Mouse (Mus musculus) urinary bladder, postnatal 36 days (tissue): ENCODE measurements around the gene Micall1.
A peak's percentile ranks its signal among the peaks of the same experiment; 100 is the strongest.

Experiments
- DNase-seq, 2 experiments: peaks; one replicate each; pipeline ENCODE4 v3.0.0; 2022; ENCODE audit warnings: low spot score in 2 of 2, mixed read lengths in 1 of 2

The Micall1 gene

DNA sequence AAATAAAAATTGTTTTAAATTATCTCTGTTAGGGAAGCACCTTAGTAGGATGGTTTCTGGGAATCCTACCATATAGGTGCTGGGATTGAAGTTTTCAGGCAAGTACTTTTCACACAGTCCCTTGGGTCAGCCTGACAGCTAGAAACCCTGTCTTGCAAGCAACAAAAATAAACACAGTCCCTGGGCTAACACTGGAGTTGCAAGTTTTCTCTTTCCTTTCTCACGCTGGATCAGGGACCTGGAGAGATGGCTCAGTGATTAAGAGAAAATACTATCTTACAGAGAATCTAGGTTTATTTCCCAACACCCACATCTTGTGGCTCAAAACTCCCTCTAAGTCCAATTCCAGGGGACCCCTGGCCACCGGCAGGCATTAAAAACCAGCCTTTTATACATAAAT lies 11.6 kb upstream of the Micall1 start:
- DNase-seq = no peak

GRCm38 (mm10) chr15:79097611-79098025 lies 11.1 kb upstream of the Micall1 start:
- peak; percentile 71 to 83 for DNase-seq

GRCm38 (mm10) chr15:79098220-79098619 lies 10.5 kb upstream of the Micall1 start:
- DNase-seq = peak in 1 of 2 experiments; percentile 24

- DNase-seq = no peak
These were observed 9.8 kb upstream of the Micall1 start for GRCm38 (mm10) chr15:79098868-79099267.

DNA sequence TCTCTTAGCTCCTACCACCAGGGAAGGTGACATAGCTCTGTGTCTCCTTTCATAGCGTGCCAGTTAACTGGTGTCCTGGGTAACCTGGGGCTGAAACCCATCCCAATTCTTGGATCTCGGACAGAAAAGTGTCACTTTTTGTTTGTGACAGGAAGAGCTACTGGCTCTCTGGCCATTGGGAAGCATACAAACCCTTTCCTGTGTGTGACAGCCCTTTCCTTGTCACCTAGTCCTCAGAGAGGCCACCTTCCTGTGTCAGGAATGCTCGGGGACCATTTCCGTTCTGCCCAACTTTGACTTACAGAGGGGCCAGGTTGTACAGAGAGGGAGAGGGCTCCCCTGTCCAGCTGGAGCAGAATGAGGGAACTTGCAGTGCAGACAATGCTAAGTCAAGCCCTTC lies 9.2 kb upstream of the Micall1 start:
- DNase-seq = no peak

DNA sequence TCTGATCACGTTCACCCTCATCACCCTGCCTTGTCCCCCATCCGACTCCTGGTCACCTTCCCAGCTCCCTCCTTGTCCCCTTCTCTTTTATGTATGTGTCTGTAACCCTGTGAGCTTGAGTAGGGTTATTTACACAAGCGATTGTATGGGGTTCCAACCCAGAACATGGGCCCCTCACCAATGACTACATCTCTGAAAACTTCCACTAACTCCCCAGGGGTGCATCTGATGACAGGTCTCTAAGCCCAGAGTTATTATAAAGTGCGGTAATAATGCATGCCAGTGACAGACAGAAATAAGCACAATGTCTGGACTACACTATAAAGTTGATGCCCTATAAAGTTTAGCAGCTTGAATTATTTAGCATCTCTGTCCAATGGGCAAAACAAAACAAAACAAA lies 8.3 kb upstream of the Micall1 start:
- DNase-seq = no peak

DNA sequence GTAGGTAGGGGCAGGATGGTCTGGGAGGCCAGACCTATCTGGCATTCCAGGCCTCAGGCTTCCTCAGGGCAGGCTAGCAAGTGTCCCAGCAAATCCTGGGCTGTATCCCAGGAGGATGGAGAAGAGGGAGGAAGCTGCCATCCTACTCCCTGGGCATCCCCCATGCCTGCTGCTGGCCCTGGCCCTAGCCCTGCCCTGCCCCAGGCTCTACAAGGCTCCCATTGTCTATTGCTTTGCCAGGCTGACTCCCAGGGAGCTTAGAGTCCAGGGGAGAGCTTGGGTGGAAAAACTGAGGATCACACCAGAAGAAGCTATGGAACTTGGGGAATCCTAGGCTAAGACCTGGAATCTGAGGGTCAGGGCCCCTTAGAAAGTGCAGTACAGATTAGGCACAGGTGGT lies 7.2 kb upstream of the Micall1 start:
- no peak for DNase-seq

DNA sequence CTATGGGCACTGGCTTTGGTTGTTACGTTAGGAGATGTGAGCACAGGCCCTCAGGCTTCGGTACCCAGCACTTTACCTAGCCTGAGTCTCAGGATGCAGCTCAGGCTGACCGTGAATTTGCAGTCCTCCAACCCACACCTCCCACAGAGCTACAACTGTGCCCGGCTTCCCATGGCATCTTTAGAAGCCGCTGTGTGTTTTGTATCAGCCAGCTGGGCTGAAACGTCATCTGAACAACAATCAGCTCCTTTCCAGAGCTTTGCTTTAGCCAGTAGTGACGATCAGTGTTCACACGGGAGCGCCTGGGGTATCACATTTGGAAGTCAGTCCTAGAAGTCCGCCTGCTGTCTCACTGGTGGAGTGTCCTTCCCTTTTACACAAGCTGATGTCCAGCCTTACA lies 5.4 kb upstream of the Micall1 start:
- no peak for DNase-seq

GRCm38 (mm10) chr15:79105804-79106203 lies 2.9 kb upstream of the Micall1 start:
- no peak for DNase-seq

GRCm38 (mm10) chr15:79107966-79108365 lies 732 bp upstream of the Micall1 start:
- DNase-seq = no peak

DNA sequence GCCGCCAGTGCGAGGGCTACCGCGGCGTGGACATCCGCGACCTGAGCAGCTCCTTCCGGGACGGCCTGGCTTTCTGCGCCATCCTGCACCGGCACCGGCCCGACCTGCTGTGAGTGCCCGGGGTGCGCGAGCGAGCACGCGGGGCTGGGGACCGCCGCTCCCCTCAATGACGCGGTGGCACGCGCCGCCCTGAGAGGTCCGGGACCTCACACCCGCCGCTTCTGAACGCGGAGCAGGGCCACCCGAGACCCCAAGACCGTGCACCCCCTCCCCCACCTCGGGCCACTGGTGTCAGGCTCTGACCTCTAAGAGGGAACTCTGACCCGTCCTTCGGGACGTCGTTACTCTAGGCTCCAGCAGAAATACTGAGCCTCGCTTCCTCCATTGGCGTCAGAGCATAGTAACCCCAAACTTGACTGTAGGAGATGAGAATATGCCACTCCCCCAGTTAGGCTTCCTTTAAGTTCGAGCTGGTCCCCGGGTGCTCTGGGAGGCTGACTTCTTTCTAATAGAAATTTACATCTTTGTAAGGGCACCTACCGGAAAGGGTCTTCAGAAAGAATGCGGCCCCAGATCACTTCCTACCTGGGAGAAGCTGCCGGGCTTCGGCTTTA lies 730 bp downstream of the Micall1 start:
- DNase-seq = no peak

GRCm38 (mm10) chr15:79110031-79110430 lies 1.3 kb downstream of the Micall1 start:
- no peak for DNase-seq

- DNase-seq = no peak
These were observed 1.8 kb downstream of the Micall1 start for GRCm38 (mm10) chr15:79110528-79110927.

- no peak for DNase-seq
These were observed 3.1 kb downstream of the Micall1 start for GRCm38 (mm10) chr15:79111774-79112173.

GRCm38 (mm10) chr15:79115276-79115675 lies 6.6 kb downstream of the Micall1 start:
- no peak for DNase-seq

GRCm38 (mm10) chr15:79119491-79119890 lies 10.8 kb downstream of the Micall1 start:
- DNase-seq = no peak

- DNase-seq = no peak
These were observed 13.4 kb downstream of the Micall1 start for GRCm38 (mm10) chr15:79122119-79122518.

DNA sequence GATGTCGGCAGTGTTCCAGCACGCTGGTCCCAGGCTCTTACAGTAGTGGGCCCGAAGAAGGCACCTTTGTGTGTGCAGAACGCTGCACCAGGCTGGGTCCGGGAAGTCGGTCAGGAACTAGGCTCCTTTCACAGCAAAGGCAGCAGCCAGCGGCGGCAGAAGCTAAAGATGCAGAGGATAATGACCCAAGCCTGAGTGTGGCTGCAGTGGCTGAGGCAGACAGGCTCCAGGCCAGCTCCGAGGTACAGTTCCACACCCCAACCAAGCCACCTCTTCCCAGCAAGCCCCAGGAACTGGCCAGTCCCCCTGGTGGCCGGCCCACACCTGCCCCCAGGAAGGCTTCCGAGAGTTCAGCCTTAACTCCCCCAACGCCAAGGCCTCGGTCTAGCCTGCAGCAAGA lies 13.8 kb downstream of the Micall1 start:
- no peak for DNase-seq

- DNase-seq = no peak
These were observed 15.1 kb downstream of the Micall1 start for GRCm38 (mm10) chr15:79123751-79124150.

DNA sequence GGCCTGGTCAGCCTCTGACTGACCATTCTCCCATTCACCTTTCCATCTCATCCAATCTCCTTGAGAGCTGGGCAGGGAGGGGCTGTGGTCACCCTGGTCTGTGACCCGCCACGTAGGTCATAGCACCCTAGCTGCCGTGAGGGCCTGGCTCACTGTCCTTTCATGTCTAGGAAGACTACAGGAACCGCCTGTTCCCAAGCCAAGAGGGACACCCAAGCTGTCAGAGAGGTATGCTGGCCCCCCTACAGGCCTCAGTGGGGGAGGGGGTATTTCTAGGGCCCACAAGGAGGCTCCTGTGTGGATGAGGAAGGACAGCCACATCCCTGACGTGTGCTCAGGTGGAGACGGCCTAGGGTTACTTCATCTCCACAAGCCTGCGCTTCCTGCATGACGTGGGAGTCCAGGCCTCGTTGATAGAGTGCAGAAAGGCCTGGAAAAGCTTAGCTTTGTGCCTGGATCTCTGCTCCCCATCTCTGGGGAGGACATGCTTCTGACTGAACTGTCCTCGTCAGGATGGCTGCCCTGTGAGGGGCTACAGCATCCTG lies 15.7 kb downstream of the Micall1 start:
- no peak for DNase-seq

- no peak for DNase-seq
These were observed 17.7 kb downstream of the Micall1 start for GRCm38 (mm10) chr15:79126217-79126932.

DNA sequence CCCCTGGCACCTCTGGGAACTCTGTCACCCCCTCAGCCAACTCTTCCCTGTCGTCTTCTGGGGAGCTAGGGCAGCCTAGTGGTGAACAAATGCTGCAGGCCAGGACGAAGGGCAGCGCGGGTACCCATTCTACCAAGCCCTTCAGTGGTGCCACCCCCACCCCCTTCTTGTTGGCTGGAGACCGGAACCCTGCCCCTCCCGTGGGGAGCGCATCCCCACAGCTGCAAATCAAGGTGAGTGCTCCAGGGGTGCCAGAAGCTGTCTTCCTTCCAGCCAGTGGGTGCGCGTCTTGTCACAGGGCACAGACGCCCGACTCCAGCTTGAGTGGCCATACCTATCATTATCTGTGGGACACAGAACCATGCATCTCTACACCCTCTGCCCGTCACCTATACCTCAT lies 18.4 kb downstream of the Micall1 start:
- DNase-seq = no peak

GRCm38 (mm10) chr15:79128208-79128607 lies 19.5 kb downstream of the Micall1 start:
- DNase-seq = no peak
